Mouse (Mus musculus) heart, embryonic 13.5 days (tissue): ENCODE measurements around the gene Taf1d. TPM values are rescaled to one million over a fixed set of nuclear protein-coding genes. Genes with fewer than 3 reads are reported as not detected.

Experiments used
- ATAC-seq: fragments of 200-750 bp; cut with Nextera tagmentation; 2 replicates; pipeline ENCODE4 v1.8.0; 2017; ENCODE audit warnings: moderate TSS enrichment; ENCODE audit not compliant: insufficient number of reproducible peaks, low FRiP score, low TSS enrichment; ENCODE audit errors: extremely low read depth
- H3K27ac ChIP-seq: fragments of 300-500 bp; sonication (generic); replicated peaks from 2 replicates; pipeline ENCODE4 v1.5.1; 2015; ENCODE audit warnings: moderate library complexity, mild to moderate bottlenecking, inconsistent platforms
- H3K27me3 ChIP-seq: fragments of 300-500 bp; sonication (generic); replicated peaks from 2 replicates; pipeline ENCODE4 v1.6.1; 2015; ENCODE audit warnings: mild to moderate bottlenecking, inconsistent platforms
- H3K36me3 ChIP-seq: fragments of 300-500 bp; sonication (generic); 2 replicates; pipeline ENCODE4 v1.6.1; 2015; ENCODE audit warnings: mild to moderate bottlenecking, inconsistent platforms
- H3K4me1 ChIP-seq: fragments of 300-500 bp; sonication (generic); 2 replicates; pipeline ENCODE4 v1.6.1; 2015; ENCODE audit warnings: inconsistent platforms
- H3K4me2 ChIP-seq: fragments of 300-500 bp; sonication (generic); 2 replicates; pipeline ENCODE4 v1.6.1; 2015; ENCODE audit warnings: inconsistent platforms, mild to moderate bottlenecking, moderate library complexity
- H3K4me3 ChIP-seq: fragments of 300-500 bp; sonication (generic); 2 replicates; pipeline ENCODE4 v1.5.1; 2015; ENCODE audit warnings: moderate library complexity, mild to moderate bottlenecking, inconsistent platforms
- H3K9ac ChIP-seq: fragments of 300-500 bp; sonication (generic); 2 replicates; pipeline ENCODE4 v1.6.1; 2015; ENCODE audit warnings: inconsistent platforms, mild to moderate bottlenecking, moderate library complexity
- H3K9me3 ChIP-seq: fragments of 300-500 bp; sonication (generic); 2 replicates; pipeline ENCODE4 v1.6.1; 2016; ENCODE audit warnings: inconsistent platforms
- WGBS: fragments of 180-500 bp; shearing (Covaris S2); methylation state at CpG from one replicate; pipeline ENCODE4 v1.1.7; 2015; ENCODE audit warnings: mixed read lengths; 5-methylcytosine and 5-hydroxymethylcytosine counted together
- polyA plus RNA-seq: library from polyadenylated mRNA; unstranded; fragments of >200 nt; fragmentation: Nextera tagmentation; extraction: Ambion mirVana; gene quantifications from 2 replicates; pipeline ENCODE4 v1.2.1, GENCODE M21; 2015

Gene Taf1d
- 43.5 and 46.9 TPM in 2 replicates for polyA plus RNA-seq

- H3K9me3 ChIP-seq: no peaks in the 10 kb centered on the region
- H3K4me3 ChIP-seq: peak within 1 kb of the TSS; percentile 68
- peak; percentile 91 for ATAC-seq
- peak within 1 kb of the TSS; percentile 89 for H3K27ac ChIP-seq
- peak within 1 kb of the TSS; percentile 82 for H3K4me2 ChIP-seq
- H3K27me3 ChIP-seq: no peaks in the 10 kb centered on the region
- H3K4me1 ChIP-seq: peaks cover 38% of the 10 kb centered on the region
- peak within 1 kb of the TSS; percentile 90 for H3K9ac ChIP-seq
- H3K36me3 ChIP-seq: peaks cover 36% of the 10 kb centered on the region
- WGBS: 11% methylated on average over 45 of the region's 45 CpGs
Measured at GRCm38 (mm10) chr9:15305503-15306397, at the start of gene Taf1d. Gene Taf1d, plus strand, starts transcription at chr9:15306214.

- H3K9me3 ChIP-seq: no peaks in the 10 kb centered on the region
- H3K9ac ChIP-seq: no peak overlapping the region
- no peak overlapping the region for H3K4me2 ChIP-seq
- no peak for ATAC-seq
- H3K27me3 ChIP-seq: no peaks in the 10 kb centered on the region
- H3K27ac ChIP-seq: no peak overlapping the region
- no peaks in the 10 kb centered on the region for H3K4me1 ChIP-seq
- H3K4me3 ChIP-seq: no peak overlapping the region
- H3K36me3 ChIP-seq: peaks cover 14% of the 10 kb centered on the region
- WGBS: 72% methylated on average over 3 of the region's 3 CpGs
Measured at GRCm38 (mm10) chr9:15256214-15256613, 49.8 kb upstream of the Taf1d start.

GRCm38 (mm10) chr9:15261980-15262379 lies 44.0 kb upstream of the Taf1d start:
- Histone ChIP-seq H3K9me3 (no peaks in the 10 kb centered on the region), H3K9ac (no peak overlapping the region), H3K27ac (no peak overlapping the region), H3K4me3 (no peak overlapping the region), H3K36me3 (peaks cover 71% of the 10 kb centered on the region), H3K4me2 (no peak overlapping the region), H3K4me1 (no peaks in the 10 kb centered on the region), H3K27me3 (no peaks in the 10 kb centered on the region)
- 90% methylated on average over 8 of the region's 8 CpGs for WGBS
- no peak for ATAC-seq

GRCm38 (mm10) chr9:15263487-15263886 lies 42.5 kb upstream of the Taf1d start:
- Histone ChIP-seq H3K9ac (no peak overlapping the region), H3K4me3 (no peak overlapping the region), H3K4me1 (no peaks in the 10 kb centered on the region), H3K9me3 (no peaks in the 10 kb centered on the region), H3K27me3 (no peaks in the 10 kb centered on the region), H3K36me3 (peaks cover 86% of the 10 kb centered on the region), H3K27ac (no peak overlapping the region), H3K4me2 (no peak overlapping the region)
- ATAC-seq: no peak
- 95% methylated on average over 10 of the region's 10 CpGs for WGBS

DNA sequence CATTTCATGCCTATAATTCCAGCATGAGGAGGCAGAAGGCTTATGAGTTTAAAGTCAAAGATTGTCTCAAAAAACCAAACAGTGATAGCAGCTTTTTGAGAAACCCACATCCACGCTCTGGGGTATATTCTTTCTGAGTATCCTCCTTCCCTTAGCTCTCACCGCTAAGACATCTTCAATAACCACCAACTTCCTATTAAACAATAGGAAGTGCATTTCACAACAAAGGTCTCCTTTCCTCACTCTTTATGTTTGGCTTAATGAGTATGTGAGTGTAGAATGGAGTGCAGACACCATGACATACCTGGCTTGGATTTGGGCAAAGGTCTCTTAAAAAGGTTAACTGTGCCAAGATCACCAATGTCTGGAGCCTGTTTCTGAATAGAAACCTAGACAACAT lies 32.0 kb upstream of the Taf1d start:
- peaks cover 82% of the 10 kb centered on the region for H3K36me3 ChIP-seq
- WGBS: 89% methylated on average over 2 of the region's 2 CpGs
- ATAC-seq: no peak

DNA sequence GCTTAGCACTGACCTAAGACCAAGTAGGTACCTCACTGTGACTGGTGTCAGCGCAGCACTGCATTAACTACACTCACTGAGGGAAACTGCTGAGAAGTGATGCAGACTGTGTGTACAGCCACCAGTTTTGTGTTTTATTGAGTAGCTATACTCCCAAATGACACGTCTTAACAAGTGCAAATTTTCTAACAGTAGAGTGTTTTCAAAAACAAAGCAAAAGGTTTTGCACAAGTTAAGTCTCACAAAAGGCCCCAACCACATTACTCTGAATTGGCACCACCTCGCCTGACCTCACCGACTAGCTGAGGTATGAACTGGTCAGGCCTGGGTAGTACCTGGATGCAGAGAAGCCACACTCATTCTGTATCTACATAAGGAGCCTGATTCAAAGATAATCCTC lies 29.2 kb upstream of the Taf1d start:
- Histone ChIP-seq H3K9ac (no peak overlapping the region; the same call in 1 of the 2 replicates), H3K9me3 (no peaks in the 10 kb centered on the region), H3K36me3 (peaks cover 53% of the 10 kb centered on the region), H3K4me1 (peaks cover 24% of the 10 kb centered on the region), H3K27ac (no peak overlapping the region), H3K27me3 (no peaks in the 10 kb centered on the region), H3K4me2 (no peak overlapping the region), H3K4me3 (no peak overlapping the region)
- 90% methylated on average over 4 of the region's 4 CpGs for WGBS
- no peak for ATAC-seq

More for the DNA sequence above, 32.0 kb upstream of the Taf1d start:
- no peak overlapping the region for H3K9ac ChIP-seq
- peaks cover 15% of the 10 kb centered on the region for H3K4me1 ChIP-seq
- H3K9me3 ChIP-seq: no peaks in the 10 kb centered on the region
- no peak overlapping the region for H3K4me2 ChIP-seq
- H3K27ac ChIP-seq: no peak overlapping the region
- no peaks in the 10 kb centered on the region for H3K27me3 ChIP-seq
- H3K4me3 ChIP-seq: no peak overlapping the region

- peaks cover 24% of the 10 kb centered on the region for H3K4me1 ChIP-seq
- H3K36me3 ChIP-seq: peaks cover 38% of the 10 kb centered on the region
- ATAC-seq: no peak
- no peak overlapping the region for H3K27ac ChIP-seq
- H3K9me3 ChIP-seq: no peaks in the 10 kb centered on the region
- peak overlapping the region; percentile 86; the same call in 1 of the 2 replicates for H3K4me2 ChIP-seq
- no peaks in the 10 kb centered on the region for H3K27me3 ChIP-seq
- H3K9ac ChIP-seq: peak overlapping the region; percentile 93; the same call in 1 of the 2 replicates
- 90% methylated on average over 3 of the region's 3 CpGs for WGBS
- H3K4me3 ChIP-seq: 0 out of 2 replicates have a peak overlapping the region, but pooled peaks have one; percentile 75
Measured at GRCm38 (mm10) chr9:15278343-15278742, 27.7 kb upstream of the Taf1d start.

GRCm38 (mm10) chr9:15279139-15279648 lies 26.8 kb upstream of the Taf1d start:
- Histone ChIP-seq H3K27ac (peak overlapping the region; percentile 77), H3K4me1 (peaks cover 24% of the 10 kb centered on the region), H3K4me3 (peak overlapping the region; percentile 75), H3K9me3 (no peaks in the 10 kb centered on the region), H3K36me3 (peaks cover 34% of the 10 kb centered on the region), H3K9ac (peak overlapping the region; percentile 93), H3K4me2 (peak overlapping the region; percentile 86), H3K27me3 (no peaks in the 10 kb centered on the region)
- no peak; the same call in 1 of the 2 replicates for ATAC-seq
- WGBS: 9% methylated on average over 19 of the region's 19 CpGs

DNA sequence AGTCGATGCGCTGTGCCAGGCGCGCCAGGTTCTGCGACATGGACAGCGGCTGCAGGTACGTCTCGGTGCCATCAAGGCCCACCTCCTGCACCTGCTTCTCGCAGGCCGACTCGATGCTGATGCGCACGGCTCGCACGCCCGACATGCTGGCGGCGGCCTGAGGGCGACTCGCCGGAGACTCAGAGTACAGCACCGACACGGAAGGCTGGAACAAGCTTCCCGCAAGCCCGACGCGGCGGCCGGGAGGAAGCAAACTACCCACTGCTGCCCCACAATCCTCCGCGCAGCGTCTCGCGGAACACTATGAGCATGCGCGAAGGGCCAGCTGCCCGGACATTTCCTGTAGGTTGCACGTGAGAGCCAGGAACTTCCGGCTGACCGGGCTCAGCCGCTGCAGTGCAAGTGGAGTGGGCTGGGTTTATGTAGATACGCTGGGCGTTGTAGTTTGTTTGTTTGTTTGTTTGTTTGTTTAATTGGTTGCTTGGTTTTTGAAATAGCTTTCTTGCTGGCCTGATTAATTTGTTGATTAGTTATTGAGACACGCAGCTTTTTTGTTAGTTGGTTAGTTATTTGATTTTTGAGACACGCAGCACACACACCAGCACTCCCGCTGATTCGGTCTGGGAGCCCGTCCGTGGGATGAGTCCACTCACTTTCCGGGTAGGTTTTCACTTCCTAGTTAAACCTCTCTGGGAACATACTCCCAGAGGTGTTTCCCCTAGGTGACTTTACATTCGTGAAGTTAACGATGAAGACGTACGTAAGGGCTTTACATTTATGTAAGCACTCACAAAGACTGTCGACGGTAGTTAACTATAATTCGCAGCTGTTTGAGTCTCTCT lies 26.1 kb upstream of the Taf1d start, which contains the start of gene Med17:
Gene Med17, minus strand, starts transcription at position 283 of the 842 bp plus-strand sequence.
- H3K36me3 ChIP-seq: peaks cover 27% of the 10 kb centered on the region
- 2% methylated on average over 57 of the region's 57 CpGs for WGBS
- peak within 1 kb of the TSS; percentile 93 for H3K9ac ChIP-seq
- no peaks in the 10 kb centered on the region for H3K9me3 ChIP-seq
- no peaks in the 10 kb centered on the region for H3K27me3 ChIP-seq
- H3K27ac ChIP-seq: peak within 1 kb of the TSS; percentile 77
- peak within 1 kb of the TSS; percentile 75 for H3K4me3 ChIP-seq
- H3K4me2 ChIP-seq: peak within 1 kb of the TSS; percentile 86
- H3K4me1 ChIP-seq: peaks cover 24% of the 10 kb centered on the region
- ATAC-seq: peak; percentile 90

DNA sequence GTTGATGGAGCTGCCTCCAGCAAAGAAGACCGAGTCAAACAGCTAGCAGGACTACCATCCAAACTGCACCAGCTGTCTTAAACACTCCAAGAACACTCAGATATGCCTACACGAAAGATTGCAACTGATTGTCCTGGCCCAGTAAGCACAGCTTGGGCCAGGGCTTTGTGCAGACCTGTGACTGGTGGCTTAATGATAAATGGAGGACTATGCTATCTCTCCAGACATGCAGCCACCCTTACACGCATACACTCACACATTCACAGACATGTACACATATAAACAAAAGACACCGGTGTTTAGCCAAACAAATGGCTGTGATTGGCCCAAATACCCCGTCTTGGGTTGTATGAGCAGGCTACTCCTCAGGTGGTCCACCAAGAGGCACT lies 25.5 kb upstream of the Taf1d start:
- peak overlapping the region; percentile 26; the same call in 1 of the 2 replicates for H3K27ac ChIP-seq
- H3K4me1 ChIP-seq: peaks cover 24% of the 10 kb centered on the region
- ATAC-seq: no peak

DNA sequence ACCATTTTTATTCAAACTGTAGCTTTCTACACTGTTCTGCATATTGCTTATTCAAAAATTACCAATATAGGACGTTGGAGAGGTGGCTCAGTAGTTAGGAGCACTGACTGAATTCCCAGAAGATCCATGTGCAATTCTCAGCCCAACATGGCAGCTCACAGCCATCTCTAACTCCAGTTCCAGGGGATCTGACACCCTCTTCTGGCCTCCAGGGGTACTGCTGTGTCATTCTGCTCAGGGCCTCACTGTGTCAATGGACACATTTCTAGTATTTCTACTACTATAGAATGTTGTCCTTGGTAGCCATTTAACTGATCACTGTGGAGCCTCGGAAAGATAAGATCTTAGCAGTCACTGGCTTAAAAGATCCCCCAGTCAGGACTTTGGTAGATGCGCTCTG lies 20.6 kb upstream of the Taf1d start:
- Histone ChIP-seq H3K9ac (no peak overlapping the region), H3K4me1 (peaks cover 10% of the 10 kb centered on the region), H3K4me2 (no peak overlapping the region), H3K9me3 (no peaks in the 10 kb centered on the region), H3K27ac (no peak overlapping the region), H3K36me3 (peaks cover 29% of the 10 kb centered on the region), H3K27me3 (no peaks in the 10 kb centered on the region), H3K4me3 (no peak overlapping the region)
- no peak for ATAC-seq
- WGBS: 56% methylated on average over 3 of the region's 3 CpGs

More for the DNA sequence above, 25.5 kb upstream of the Taf1d start:
- Histone ChIP-seq H3K4me3 (peak overlapping the region; percentile 75), H3K36me3 (peaks cover 21% of the 10 kb centered on the region), H3K9me3 (no peaks in the 10 kb centered on the region), H3K4me2 (peak overlapping the region; percentile 86), H3K9ac (peak overlapping the region; percentile 93), H3K27me3 (no peaks in the 10 kb centered on the region)
- 49% methylated on average over 5 of the region's 5 CpGs for WGBS
